Mouse (Mus musculus) cerebellum, adult 2 months (tissue): ENCODE data around the gene Pdhx. TPM values are rescaled to one million over a fixed set of nuclear protein-coding genes. Genes with fewer than 3 reads are reported as not detected.

Source experiments
- DNase-seq, 2 experiments: peaks; one replicate each; pipeline ENCODE4 v3.0.0; 2021
- H3K27ac ChIP-seq: fragments of 200-500 bp; 2 replicates; pipeline ENCODE4 v1.5.1; 2012; ENCODE audit warnings: low read length, control low read depth, inconsistent platforms; ENCODE audit not compliant: insufficient read depth
- H3K27me3 ChIP-seq: fragments of 200-500 bp; 2 replicates; pipeline ENCODE4 v1.6.1; 2012; ENCODE audit warnings: inconsistent platforms, mild to moderate bottlenecking, low read length, moderate library complexity; ENCODE audit not compliant: control insufficient read depth, insufficient read depth
- H3K4me1 ChIP-seq: fragments of 200-500 bp; 2 replicates; pipeline ENCODE4 v1.6.1; 2011; ENCODE audit warnings: low read length; ENCODE audit not compliant: control insufficient read depth, insufficient read depth
- H3K4me3 ChIP-seq: fragments of 200-500 bp; replicated peaks from 2 replicates; pipeline ENCODE3; 2011; ENCODE audit warnings: mild to moderate bottlenecking, low read depth, low read length, control low read depth; ENCODE audit not compliant: insufficient read depth
- CTCF ChIP-seq: fragments of 200-500 bp; IDR thresholded peaks from 2 replicates; pipeline ENCODE4 v1.5.1; 2011; ENCODE audit warnings: low read depth, mild to moderate bottlenecking, control low read depth, low read length, moderate library complexity, borderline replicate concordance; ENCODE audit not compliant: insufficient read depth
- POLR2A ChIP-seq: fragments of 200-500 bp; IDR thresholded peaks from 2 replicates; pipeline ENCODE4 v1.6.1; 2011; ENCODE audit warnings: low read length, control low read depth, borderline replicate concordance; ENCODE audit not compliant: insufficient read depth
- WGBS: fragments of 180-500 bp; shearing (Covaris S2); methylation state at CpG from one replicate; pipeline ENCODE4 v1.1.7; 2018; 5-methylcytosine and 5-hydroxymethylcytosine counted together
- polyA plus RNA-seq: library from polyadenylated mRNA; depleted of rRNA; stranded (reverse); fragments of >200 nt; gene quantifications from 2 replicates; pipeline ENCODE4 v1.2.3, GENCODE M21; 2012

The Pdhx gene
- polyA plus RNA-seq, 1 experiment: 57.0 TPM

GRCm38 (mm10) chr2:102997874-102998273, 75.4 kb downstream of the Pdhx start:
- H3K27ac ChIP-seq: no peak overlapping the region
- H3K4me1 ChIP-seq: no peaks in the 10 kb centered on the region
- no peak overlapping the region for H3K4me3 ChIP-seq
- no peak for DNase-seq
- H3K27me3 ChIP-seq: no peaks in the 10 kb centered on the region
- whole genome bisulfite sequencing: 53% methylated on average over 1 of the region's 1 CpGs
- TF ChIP-seq POLR2A (no peak), CTCF (no peak)

- no peaks in the 10 kb centered on the region for H3K4me1 ChIP-seq
- 89% methylated on average over 3 of the region's 3 CpGs for WGBS
- H3K27me3 ChIP-seq: no peaks in the 10 kb centered on the region
- DNase-seq: no peak
- TF ChIP-seq POLR2A (no peak), CTCF (no peak)
- no peak overlapping the region for H3K4me3 ChIP-seq
- no peak overlapping the region for H3K27ac ChIP-seq
Observed at GRCm38 (mm10) chr2:102993841-102994607, 79.3 kb downstream of the Pdhx start.

GRCm38 (mm10) chr2:102992405-102992804, 80.9 kb downstream of the Pdhx start:
- H3K27me3 ChIP-seq: no peaks in the 10 kb centered on the region
- WGBS: 87% methylated on average over 6 of the region's 6 CpGs
- no peak for DNase-seq
- no peak overlapping the region for H3K4me3 ChIP-seq
- TF ChIP-seq POLR2A (no peak), CTCF (no peak)
- H3K27ac ChIP-seq: no peak overlapping the region
- no peaks in the 10 kb centered on the region for H3K4me1 ChIP-seq

GRCm38 (mm10) chr2:102990301-102990702, 83.0 kb downstream of the Pdhx start:
- H3K4me3 ChIP-seq: no peak overlapping the region
- no peaks in the 10 kb centered on the region for H3K27me3 ChIP-seq
- DNase-seq: peak in 1 of 2 experiments; percentile 2
- 25% methylated on average over 2 of the region's 2 CpGs for WGBS
- TF ChIP-seq POLR2A (no peak), CTCF (no peak)
- H3K27ac ChIP-seq: no peak overlapping the region
- no peaks in the 10 kb centered on the region for H3K4me1 ChIP-seq

- Histone ChIP-seq H3K4me1 (no peaks in the 10 kb centered on the region), H3K4me3 (no peak overlapping the region), H3K27me3 (no peaks in the 10 kb centered on the region), H3K27ac (no peak overlapping the region)
- TF ChIP-seq CTCF (no peak), POLR2A (no peak)
- 93% methylated on average over 1 of the region's 1 CpGs for whole genome bisulfite sequencing
- DNase-seq: no peak
Observed at GRCm38 (mm10) chr2:102989446-102989845, 83.9 kb downstream of the Pdhx start.

- WGBS: 95% methylated on average over 4 of the region's 4 CpGs
- Histone ChIP-seq H3K4me1 (no peaks in the 10 kb centered on the region), H3K27ac (no peak overlapping the region), H3K4me3 (no peak overlapping the region), H3K27me3 (no peaks in the 10 kb centered on the region)
- DNase-seq: no peak
- TF ChIP-seq CTCF (no peak), POLR2A (no peak)
Observed at GRCm38 (mm10) chr2:102987708-102988010, 85.7 kb downstream of the Pdhx start.

GRCm38 (mm10) chr2:102986964-102987707, 86.2 kb downstream of the Pdhx start:
- WGBS: 69% methylated on average over 6 of the region's 6 CpGs
- TF ChIP-seq POLR2A (no peak), CTCF (no peak)
- no peaks in the 10 kb centered on the region for H3K4me1 ChIP-seq
- DNase-seq: no peak
- no peak overlapping the region for H3K27ac ChIP-seq
- no peaks in the 10 kb centered on the region for H3K27me3 ChIP-seq
- no peak overlapping the region for H3K4me3 ChIP-seq

GRCm38 (mm10) chr2:102986424-102986823, 86.9 kb downstream of the Pdhx start:
- Histone ChIP-seq H3K4me3 (no peak overlapping the region), H3K4me1 (no peaks in the 10 kb centered on the region), H3K27ac (no peak overlapping the region), H3K27me3 (no peaks in the 10 kb centered on the region)
- TF ChIP-seq CTCF (no peak), POLR2A (no peak)
- no peak for DNase-seq
- WGBS: 85% methylated on average over 3 of the region's 3 CpGs
